Mouse (Mus musculus) spleen, adult 2 months (tissue): ENCODE data around the gene Serpind1. TPM values are rescaled to one million over a fixed set of nuclear protein-coding genes. Genes with fewer than 3 reads are reported as not detected.

Experiments
- DNase-seq, 2 experiments: peaks; one replicate each; pipeline versions ENCODE4 v3.0.0 to v3.0.0-alpha.2; 2012 to 2021; ENCODE audit warnings: low spot score in 2 of 2, low read depth in 1 of 2
- H3K27ac ChIP-seq: fragments of 200-500 bp; 2 replicates; pipeline ENCODE4 v1.5.1; 2012; ENCODE audit warnings: low read length, inconsistent platforms; ENCODE audit not compliant: insufficient read depth
- H3K27me3 ChIP-seq: fragments of 200-500 bp; 2 replicates; pipeline ENCODE4 v1.6.1; 2012; ENCODE audit warnings: mild to moderate bottlenecking, moderate library complexity, low read length, inconsistent platforms; ENCODE audit not compliant: control insufficient read depth, insufficient read depth
- H3K36me3 ChIP-seq: fragments of 200-500 bp; 2 replicates; pipeline ENCODE4 v1.6.1; 2012; ENCODE audit warnings: mild to moderate bottlenecking, low read length, inconsistent platforms; ENCODE audit not compliant: control insufficient read depth, insufficient read depth
- H3K4me1 ChIP-seq: fragments of 200-500 bp; 2 replicates; pipeline ENCODE4 v1.6.1; 2011; ENCODE audit warnings: inconsistent platforms; ENCODE audit not compliant: control insufficient read depth, insufficient read depth, insufficient read length
- H3K4me3 ChIP-seq: fragments of 200-500 bp; 2 replicates; pipeline ENCODE4 v1.5.1; 2011; ENCODE audit warnings: mild to moderate bottlenecking, inconsistent platforms; ENCODE audit not compliant: insufficient read depth, insufficient read length; ENCODE audit errors: extremely low read depth
- CTCF ChIP-seq: fragments of 200-500 bp; IDR thresholded peaks from 2 replicates; pipeline ENCODE4 v1.5.1; 2011; ENCODE audit warnings: mild to moderate bottlenecking, inconsistent platforms; ENCODE audit not compliant: insufficient read depth, insufficient read length, insufficient replicate concordance; ENCODE audit errors: extremely low read depth
- POLR2A ChIP-seq: fragments of 200-500 bp; IDR thresholded peaks from 2 replicates; pipeline ENCODE4 v1.6.1; 2011; ENCODE audit warnings: low read depth, low read length, inconsistent platforms
- WGBS: fragments of 180-500 bp; shearing (Covaris S2); methylation state at CpG from one replicate; pipeline ENCODE4 v1.1.7; 2018; 5-methylcytosine and 5-hydroxymethylcytosine counted together
- polyA plus RNA-seq: library from polyadenylated mRNA; depleted of rRNA; stranded (reverse); fragments of >200 nt; gene quantifications from 2 replicates; pipeline ENCODE4 v1.2.3, GENCODE M21; 2012; rRNA removed

Serpind1 gene
- polyA plus RNA-seq, 1 experiment, result 0.14 TPM

DNA sequence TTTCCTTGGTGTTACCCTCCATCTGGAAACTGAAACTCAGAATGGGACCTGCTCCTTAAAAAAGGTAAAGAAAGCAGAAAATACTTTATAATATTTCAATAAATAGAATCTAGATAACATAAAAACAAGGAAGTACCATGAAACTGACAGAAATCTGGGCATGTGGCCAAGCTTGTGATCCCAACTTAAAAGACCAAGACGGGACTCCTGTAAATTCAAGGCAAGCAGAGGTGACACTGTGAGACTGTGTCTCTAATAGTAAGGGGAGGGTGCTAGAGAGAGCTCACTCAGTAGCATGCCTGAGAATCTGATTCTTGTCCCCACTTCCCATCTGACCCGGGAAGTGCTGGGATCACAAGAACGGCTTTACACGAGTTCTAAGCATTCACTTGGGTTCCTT is 61.6 kb downstream of the Serpind1 start:
- H3K27ac ChIP-seq, result no peak overlapping the region
- DNase-seq, result no peak
- WGBS, result 79% methylated on average over 4 of the region's 4 CpGs
- TF ChIP-seq POLR2A (no peak), CTCF (no peak)
- H3K36me3 ChIP-seq, result peaks cover 1% of the 10 kb centered on the region; the same call in 1 of the 2 replicates
- no peak overlapping the region for H3K4me3 ChIP-seq
- no peaks in the 10 kb centered on the region for H3K27me3 ChIP-seq
- no peaks in the 10 kb centered on the region for H3K4me1 ChIP-seq

Other genes starting within 250 kb of the Serpind1 start
- 79.8 and 84.6 TPM in 2 replicates for gene Ppil2, start 220.1 kb upstream of the Serpind1 start, polyA plus RNA-seq
- 6.2 and 7.1 TPM in 2 replicates for gene 2610318N02Rik, start 206.2 kb upstream of the Serpind1 start, polyA plus RNA-seq
- 71.8 and 79.3 TPM in 2 replicates for gene Sdf2l1, start 199.0 kb upstream of the Serpind1 start, polyA plus RNA-seq
- gene Ydjc, start 186.8 kb upstream of the Serpind1 start, polyA plus RNA-seq, result 13.1 and 19.9 TPM in 2 replicates
- 1.5 and 2.1 TPM in 2 replicates for gene Ccdc116, start 184.1 kb upstream of the Serpind1 start, polyA plus RNA-seq
- 28.3 and 31.4 TPM in 2 replicates for gene Ube2l3, start 128.7 kb upstream of the Serpind1 start, polyA plus RNA-seq
- 0.02 and 0.07 TPM in 2 replicates for gene Rimbp3, start 122.8 kb upstream of the Serpind1 start, polyA plus RNA-seq
- gene Hic2, start 97.8 kb upstream of the Serpind1 start, polyA plus RNA-seq, result 1.2 and 1.5 TPM in 2 replicates
- 20.0 and 22.9 TPM in 2 replicates for gene Tmem191c, start 55.3 kb upstream of the Serpind1 start, polyA plus RNA-seq
- gene Snap29, start 74.6 kb downstream of the Serpind1 start, polyA plus RNA-seq, result 7.1 and 7.3 TPM in 2 replicates
- 49.4 and 53.5 TPM in 2 replicates for gene Pi4ka, start 74.9 kb downstream of the Serpind1 start, polyA plus RNA-seq
- 50.5 and 67.7 TPM in 2 replicates for gene Crkl, start 120.6 kb downstream of the Serpind1 start, polyA plus RNA-seq
- 0.23 TPM in 2 replicates for gene Aifm3, start 158.2 kb downstream of the Serpind1 start, polyA plus RNA-seq
- 110 and 149 TPM in 2 replicates for gene Lztr1, start 177.3 kb downstream of the Serpind1 start, polyA plus RNA-seq
- 56.2 and 81.6 TPM in 2 replicates for gene Thap7, start 199.8 kb downstream of the Serpind1 start, polyA plus RNA-seq
- not detected in 2 replicates for gene Lrrc74b, start 229.9 kb downstream of the Serpind1 start, polyA plus RNA-seq
- 0.15 and 0.33 TPM in 2 replicates for gene P2rx6, start 230.5 kb downstream of the Serpind1 start, polyA plus RNA-seq